Mouse (Mus musculus): Measurements from ENCODE around the gene Gm10277. TPM values are rescaled to one million over a fixed set of nuclear protein-coding genes. Genes with fewer than 3 reads are reported as not detected.

Gene Gm10277
- polyA plus RNA-seq, 1 experiment from 2014 or later, result 0.92 TPM

Other genes with a start within 250 kb of the Gm10277 start
- gene Taok1, start 179.9 kb downstream of the Gm10277 start, polyA plus RNA-seq (2014; fragmentation: Nextera tagmentation; extraction: Ambion mirVana), result 21.4 and 23.7 TPM in 2 replicates
- 9.2 and 9.7 TPM in 2 replicates for gene Nufip2, start 101.6 kb downstream of the Gm10277 start, polyA plus RNA-seq (2014; fragmentation: Nextera tagmentation; extraction: Ambion mirVana)
- not detected in 2 replicates for gene Cryba1, start 62.5 kb downstream of the Gm10277 start, polyA plus RNA-seq (2014; fragmentation: Nextera tagmentation; extraction: Ambion mirVana)
- 19.1 and 21.1 TPM in 2 replicates for gene Myo18a, start 24.5 kb downstream of the Gm10277 start, polyA plus RNA-seq (2014; fragmentation: Nextera tagmentation; extraction: Ambion mirVana)
- gene Pipox, start 106.3 kb upstream of the Gm10277 start, polyA plus RNA-seq (2014; fragmentation: Nextera tagmentation; extraction: Ambion mirVana), result 3.2 and 6.2 TPM in 2 replicates
- not detected in 2 replicates for gene Sez6, start 143.1 kb upstream of the Gm10277 start, polyA plus RNA-seq (2014; fragmentation: Nextera tagmentation; extraction: Ambion mirVana)
- 16.1 and 22.6 TPM in 2 replicates for gene Phf12, start 195.0 kb upstream of the Gm10277 start, polyA plus RNA-seq (2014; fragmentation: Nextera tagmentation; extraction: Ambion mirVana)
- gene Dhrs13, start 244.5 kb upstream of the Gm10277 start, polyA plus RNA-seq (2014; fragmentation: Nextera tagmentation; extraction: Ambion mirVana), result 20.3 and 20.4 TPM in 2 replicates